Mouse (Mus musculus) heart, postnatal 14 days (tissue): ENCODE results near the gene Rapgef4. TPM values are rescaled to one million over a fixed set of nuclear protein-coding genes. Genes with fewer than 3 reads are reported as not detected.
"Not testable (repeated sequence)": the region's sequence is repeated elsewhere in the genome, so short reads cannot be mapped to it uniquely, and the experiment has no call there.

Source experiments
- DNase-seq, 2 experiments: peaks; one replicate each; pipeline ENCODE4 v3.0.0; 2021 to 2022
- intact Hi-C: fragments of 180-260 bp; cut with DNase I; formaldehyde crosslinking; loops from one replicate; pipeline ENCODE4 v1.15.1; 2025
- total RNA-seq, 2 experiments: library from RNA; stranded (reverse); gene quantifications; 2 replicates each; pipeline ENCODE4 v1.2.3; 2021

The Rapgef4 gene
- total RNA-seq, 2 experiments from 2014 or later = 18.9 to 19.3 TPM

DNA sequence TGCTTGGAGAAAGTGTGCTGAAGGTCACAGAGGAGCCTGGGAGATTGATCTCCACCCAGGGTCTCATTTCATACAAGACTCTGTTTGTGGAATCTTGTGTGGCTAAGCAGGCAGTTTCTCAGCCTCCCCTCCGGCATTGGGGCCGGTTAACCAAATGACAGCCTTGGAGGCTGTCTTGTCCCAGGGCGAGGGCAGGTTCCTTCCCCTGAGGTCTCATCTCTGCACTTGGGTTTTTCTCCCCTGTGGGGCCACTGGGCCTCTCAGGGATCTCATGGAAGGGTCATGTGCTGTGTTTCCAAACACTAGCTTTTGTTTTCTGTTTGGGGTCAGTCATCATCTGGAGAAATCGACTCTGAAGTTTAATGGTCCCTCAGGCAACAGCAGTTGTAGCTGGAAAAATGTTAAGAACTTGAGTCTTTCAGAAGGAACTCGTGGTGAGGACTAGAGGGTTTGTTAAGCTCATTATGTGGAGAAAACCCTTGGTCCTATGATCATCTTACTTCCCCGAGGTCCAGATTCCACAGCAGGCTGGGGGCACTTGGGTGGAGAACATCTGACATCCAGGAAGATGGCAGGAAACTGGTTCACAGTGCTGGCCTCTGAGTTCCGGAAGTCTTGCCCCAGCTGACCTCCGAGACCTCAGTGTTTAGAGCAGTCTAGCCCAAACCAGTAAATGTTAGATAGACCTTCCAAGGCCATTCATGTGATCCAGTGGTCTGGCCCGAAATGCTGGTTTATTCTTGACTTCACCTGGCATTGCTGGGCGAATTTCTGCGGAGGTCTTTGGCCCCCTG lies 75.2 kb downstream of the Rapgef4 start:
- DNase-seq = no peak
- intact Hi-C loops = no loop called here

DNA sequence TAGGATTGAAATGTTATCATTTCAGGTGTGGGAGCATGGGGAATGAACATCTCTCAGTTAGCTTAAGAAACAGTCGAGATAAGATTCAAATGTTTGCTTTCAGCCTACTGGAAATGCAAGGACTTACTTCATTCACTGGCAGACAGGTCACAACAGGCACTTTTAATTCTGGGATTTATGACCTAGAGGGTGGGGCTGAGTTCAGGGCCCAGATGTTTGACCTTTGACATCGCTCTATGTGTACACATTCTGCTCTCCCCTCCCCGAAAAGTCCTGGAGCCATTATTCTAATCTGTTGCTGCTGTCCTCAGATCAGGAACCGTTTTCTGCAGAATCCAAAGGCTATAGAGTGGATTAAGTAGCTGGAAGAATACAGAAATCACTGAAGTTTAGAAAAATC lies 81.9 kb downstream of the Rapgef4 start:
- intact Hi-C loops = no loop called here
- no peak for DNase-seq

DNA sequence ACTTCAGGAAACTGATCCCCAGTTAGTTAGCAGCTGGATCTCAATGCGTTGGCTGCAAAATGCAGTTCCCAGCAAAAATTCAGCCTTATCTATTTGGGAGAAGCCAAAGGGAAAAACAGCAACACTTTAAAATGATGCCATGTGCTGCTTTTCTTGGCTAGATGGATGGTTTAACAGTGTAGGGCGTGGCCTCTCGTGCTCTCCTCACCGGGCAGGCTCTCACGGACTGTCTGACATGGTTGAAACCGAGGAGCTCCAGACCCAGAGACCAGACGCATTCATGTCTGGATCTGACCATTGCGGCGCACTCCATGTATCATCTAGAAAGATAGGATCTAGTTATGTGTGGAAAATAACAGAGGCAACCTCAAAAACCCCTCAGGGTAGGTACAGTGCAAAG lies 87.5 kb downstream of the Rapgef4 start:
- no peak for DNase-seq
- intact Hi-C loops = no loop called here

DNA sequence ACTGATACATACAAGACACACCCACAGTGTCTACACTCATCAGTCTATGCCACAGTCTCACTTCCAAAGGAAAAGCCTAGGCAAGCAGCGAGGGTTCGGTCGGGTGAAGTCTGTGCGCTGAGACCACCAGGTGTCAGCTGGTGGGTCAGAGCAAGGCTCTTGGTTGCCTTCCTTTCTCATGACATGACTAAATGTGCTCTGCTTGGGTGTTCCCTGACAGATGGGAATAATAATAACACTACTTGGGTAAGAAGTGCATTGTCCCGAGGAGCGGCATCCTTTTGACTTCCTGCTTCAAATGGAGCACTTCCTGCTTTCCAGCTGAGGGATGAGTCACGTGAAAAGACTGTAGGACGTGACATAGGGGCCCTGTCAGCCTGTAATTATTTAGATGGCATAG lies 89.0 kb downstream of the Rapgef4 start:
- DNase-seq = peak in 1 of 2 experiments; percentile 10

DNA sequence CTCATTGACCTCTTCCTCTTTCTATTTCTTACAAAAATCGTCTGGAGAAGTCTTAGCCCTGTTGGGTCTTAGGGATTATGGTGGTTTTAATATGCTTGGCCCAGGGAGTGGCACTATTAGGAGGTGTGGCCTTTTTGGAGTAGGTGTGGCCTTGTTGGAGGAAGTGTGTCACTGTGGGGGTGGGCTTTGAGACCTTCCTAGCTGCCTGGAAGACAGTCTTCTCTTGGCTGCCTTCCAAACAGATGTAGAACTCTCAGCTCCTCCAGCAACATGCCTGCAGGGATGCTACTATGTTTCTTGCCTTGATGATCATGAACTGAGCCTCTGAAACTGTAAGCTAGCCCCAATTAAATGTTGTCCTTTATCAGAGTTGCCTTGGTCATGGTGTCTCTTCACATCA lies 92.1 kb downstream of the Rapgef4 start:
- DNase-seq, intact Hi-C loops: not testable (repeated sequence)

More for the DNA sequence above, 89.0 kb downstream of the Rapgef4 start:
- intact Hi-C loops = no loop called here

DNA sequence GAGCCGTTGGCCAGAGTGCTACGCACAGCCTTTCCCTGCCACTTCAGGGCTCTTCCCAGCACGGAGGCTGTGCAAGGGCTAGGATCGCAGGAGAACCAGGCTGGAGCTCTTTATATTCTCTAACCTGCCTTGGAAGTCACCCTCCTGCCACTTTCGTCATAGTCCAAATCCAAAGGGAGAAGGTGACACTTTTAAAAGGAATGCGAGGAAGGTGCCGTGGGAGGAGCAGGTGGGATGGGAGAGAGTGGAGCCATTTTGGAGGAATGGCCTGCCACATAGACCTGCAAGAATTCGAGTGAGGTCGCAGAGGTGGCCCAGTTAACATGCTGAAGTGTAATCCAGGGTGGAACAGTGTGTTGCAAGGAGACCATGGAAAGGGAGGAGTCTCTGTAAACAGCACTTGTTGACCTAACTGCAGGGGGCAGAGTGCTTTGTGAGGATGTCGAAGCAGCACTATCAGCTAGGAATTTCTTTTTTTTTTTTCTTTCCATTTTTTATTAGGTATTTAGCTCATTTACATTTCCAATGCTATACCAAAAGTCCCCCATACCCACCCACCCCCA lies 94.0 kb downstream of the Rapgef4 start:
- intact Hi-C loops = no loop called here

DNA sequence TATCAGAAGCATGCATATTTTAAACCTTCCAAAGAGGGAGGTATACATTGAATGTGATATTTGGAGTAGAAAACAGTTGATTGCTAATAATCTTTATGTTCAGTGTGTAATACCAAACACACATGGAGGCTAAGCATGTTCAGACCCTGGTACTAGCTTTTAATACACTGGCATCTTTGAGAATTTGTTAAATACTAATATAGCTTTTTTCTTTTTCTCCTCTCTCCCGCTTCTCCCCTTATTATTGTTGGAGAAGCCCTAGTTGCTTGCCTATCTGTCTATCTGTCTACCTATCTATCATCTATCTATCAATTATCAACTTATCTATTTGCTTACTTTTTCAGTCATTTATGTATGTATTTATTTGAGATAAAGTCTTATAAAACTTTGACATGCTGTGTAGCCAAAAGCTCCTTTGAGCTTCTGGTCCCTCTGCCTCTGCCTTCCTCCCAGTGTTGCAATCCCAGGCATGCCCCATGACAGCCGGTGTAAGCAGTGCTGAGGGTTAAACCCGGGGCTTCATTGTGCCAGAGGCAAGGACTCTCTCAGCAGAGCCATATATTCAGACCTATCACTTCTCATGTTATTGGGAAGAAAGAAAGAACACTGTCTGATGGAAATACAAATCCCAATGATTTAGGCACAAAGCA lies 96.6 kb downstream of the Rapgef4 start:
- DNase-seq = no peak
- intact Hi-C loops = no loop called here

More for the DNA sequence above, 94.0 kb downstream of the Rapgef4 start:
- DNase-seq = no peak

DNA sequence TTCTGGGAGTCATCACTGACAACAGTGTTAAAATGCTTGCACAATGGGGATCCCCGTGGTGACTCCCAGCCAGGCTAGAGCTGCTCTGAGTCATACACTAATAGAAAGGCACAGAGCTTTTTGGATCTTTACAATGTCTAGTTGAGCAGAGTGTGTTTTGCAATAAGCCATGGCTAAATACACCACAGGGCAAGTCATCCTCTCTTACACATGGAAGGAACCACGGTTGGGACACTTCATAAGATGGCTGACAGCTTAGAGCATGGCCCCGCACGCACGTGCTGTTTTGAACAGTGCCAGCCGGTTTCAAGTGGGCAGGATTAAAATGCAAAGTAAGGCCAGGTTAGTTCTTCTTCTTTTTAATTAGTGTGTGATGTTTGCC lies 97.1 kb downstream of the Rapgef4 start:
- DNase-seq = no peak

DNA sequence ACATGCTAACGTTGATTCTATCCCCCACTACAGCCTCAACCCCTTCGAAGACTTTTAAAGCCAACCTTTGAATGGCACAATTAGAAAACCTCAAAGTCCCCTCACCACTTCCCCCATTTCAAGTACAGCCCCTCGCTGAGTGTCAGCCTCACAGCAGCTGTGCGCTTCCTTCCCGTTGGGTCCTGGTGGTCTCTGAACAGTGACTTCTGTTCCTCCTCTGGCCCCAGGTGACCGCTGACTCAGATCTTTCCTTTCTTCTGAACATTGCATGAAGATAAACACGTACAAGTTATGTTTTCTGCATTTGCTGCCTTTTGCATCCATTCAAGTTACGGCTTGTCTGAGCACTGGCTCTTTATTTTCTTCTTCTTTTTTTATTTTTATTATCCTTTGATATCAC lies 98.1 kb downstream of the Rapgef4 start:
- no peak for DNase-seq

More for the DNA sequence above, 97.1 kb downstream of the Rapgef4 start:
- intact Hi-C loops = no loop called here

DNA sequence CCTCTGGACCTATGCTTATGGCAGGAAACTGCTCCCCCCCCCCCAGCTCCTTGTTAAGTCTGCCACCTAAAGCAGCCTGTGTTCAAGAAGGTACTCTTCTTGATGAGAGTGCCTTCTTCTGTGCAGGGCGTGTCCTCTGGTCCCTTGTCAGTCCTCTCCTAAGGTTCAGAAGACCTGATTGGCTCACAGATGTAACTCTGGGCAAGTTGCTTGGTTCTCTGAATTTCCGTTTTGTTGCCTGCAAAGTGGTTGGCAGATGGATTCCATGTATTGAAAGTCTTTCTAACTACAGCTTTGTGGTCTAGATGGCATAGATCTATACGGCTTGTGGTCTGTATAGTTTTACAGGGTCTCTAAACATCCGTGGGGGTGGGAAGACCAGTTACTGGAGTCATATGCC lies 101.8 kb downstream of the Rapgef4 start:
- DNase-seq = no peak
- intact Hi-C loops = no loop called here

More for the DNA sequence above, 98.1 kb downstream of the Rapgef4 start:
- intact Hi-C loops = no loop called here

DNA sequence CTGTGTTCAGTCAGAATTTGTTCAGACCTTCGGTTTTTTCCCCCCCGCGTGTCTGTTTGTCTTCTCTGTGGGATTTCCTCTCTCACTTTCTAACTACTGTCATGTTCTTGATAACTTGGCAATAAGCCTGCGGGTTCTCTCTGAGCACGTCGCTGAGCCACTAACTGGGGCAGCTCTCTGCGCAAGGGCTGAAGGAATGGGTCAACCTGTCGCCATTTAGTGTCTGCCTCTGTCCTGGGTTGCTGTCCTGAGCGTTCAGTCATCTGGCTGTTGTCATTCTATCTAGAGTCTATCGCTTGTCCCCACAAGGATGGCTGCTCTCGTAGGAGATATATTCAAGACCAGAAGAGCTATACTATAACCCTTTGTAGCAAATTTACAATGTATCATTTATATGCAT lies 107.8 kb downstream of the Rapgef4 start:
- DNase-seq = no peak

DNA sequence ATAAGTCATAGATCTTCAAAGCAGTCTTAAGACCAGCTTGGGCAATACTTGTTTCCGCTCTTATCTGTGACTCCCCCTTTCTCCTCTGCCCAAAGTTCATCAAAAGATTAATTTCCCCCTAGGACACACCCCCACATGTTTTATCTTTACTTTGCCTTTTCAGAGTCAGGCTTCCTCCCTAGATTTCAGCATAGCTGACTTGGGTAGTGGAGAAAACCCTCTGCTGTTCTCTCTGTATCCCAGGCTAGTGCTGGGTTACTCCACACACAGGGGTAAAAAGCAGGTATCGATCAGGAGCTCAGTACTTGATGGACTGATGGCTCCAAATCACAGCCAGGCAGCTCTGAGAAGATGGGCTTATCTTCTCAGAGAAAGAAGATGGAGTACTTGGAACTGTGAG lies 109.0 kb downstream of the Rapgef4 start:
- intact Hi-C loops = loop anchor here (5.0 kb wide), 1 partner anchor 38 kb away; no protein-coding TSS in a partner anchor
- DNase-seq = no peak

More for the DNA sequence above, 107.8 kb downstream of the Rapgef4 start:
- intact Hi-C loops = no loop called here

DNA sequence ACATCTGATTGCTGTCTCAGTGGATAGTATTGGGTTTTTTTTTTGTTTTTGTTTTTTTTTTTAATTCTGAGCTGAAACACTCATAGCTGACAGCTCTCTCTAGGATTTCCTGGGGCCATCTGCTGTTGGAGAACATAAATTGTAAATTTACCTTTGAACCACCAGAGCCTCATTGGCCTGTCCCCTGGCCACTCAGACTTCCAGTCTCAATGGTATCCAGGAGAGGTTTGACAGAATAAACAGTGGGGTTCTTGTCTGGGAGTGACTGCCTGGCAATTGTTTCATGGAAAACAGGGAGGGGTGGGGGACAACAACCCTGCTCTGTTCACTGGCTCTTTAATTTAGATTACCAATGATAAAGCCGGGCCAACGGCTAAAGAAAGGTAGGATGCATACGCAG lies 111.0 kb downstream of the Rapgef4 start:
- DNase-seq = no peak
- intact Hi-C loops = loop anchor here (2.0 to 5.0 kb wide), 2 partner anchors 40 to 53 kb away; no protein-coding TSS in a partner anchor

DNA sequence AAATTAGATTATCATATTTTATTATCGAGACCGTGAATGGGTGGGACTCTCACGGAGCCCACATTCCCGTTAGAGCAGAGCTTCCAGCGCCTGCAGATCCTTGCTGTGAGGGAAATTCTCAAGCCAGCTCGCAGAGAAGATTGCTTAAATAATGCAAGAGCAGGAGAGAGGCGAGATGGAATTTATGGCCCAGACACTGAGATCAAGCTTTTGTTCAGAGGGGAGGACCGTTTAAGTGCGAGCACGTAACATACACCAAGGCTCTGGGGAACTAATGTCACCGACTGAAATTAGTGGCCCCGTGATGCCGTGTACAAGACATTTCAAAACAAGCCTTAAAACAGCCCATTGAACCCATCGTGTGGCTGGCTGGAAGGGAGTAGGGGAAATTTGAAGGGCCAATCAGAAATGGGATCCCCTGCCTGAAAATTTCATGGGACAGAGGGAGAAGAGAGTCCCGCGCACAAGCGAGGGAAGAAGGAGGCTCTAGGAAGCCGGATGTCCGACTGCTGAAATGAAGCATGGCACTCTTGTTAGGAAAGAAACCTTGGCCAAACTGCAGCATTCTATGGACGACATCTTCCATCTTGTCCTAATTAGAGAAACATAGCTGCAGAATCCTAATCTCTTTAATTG lies 112.5 kb downstream of the Rapgef4 start:
- DNase-seq = no peak
- intact Hi-C loops = loop anchor here (2.0 to 5.0 kb wide), 2 partner anchors 41 to 55 kb away; no protein-coding TSS in a partner anchor

DNA sequence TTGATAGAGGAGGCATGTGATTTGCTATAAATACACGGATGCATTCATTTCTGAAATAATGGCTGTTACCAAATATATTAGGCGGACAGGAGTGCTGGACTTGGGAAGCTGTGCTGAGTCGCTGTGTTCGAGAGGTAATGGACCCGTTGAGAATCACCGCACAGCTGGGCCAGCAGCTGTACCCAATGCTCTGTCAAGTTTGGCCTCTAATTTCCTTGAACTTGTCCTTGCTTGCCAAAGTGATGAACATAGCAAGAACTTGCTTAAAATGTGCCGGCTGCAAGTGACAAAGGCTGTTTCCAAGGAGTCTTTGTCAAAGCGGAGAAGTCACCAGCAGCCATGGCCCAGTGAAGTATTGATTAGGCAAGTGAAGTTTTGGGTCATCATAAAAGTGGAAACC lies 113.0 kb downstream of the Rapgef4 start:
- no peak for DNase-seq
- intact Hi-C loops = loop anchor here (5.0 kb wide), 1 partner anchor 42 kb away; no protein-coding TSS in a partner anchor

DNA sequence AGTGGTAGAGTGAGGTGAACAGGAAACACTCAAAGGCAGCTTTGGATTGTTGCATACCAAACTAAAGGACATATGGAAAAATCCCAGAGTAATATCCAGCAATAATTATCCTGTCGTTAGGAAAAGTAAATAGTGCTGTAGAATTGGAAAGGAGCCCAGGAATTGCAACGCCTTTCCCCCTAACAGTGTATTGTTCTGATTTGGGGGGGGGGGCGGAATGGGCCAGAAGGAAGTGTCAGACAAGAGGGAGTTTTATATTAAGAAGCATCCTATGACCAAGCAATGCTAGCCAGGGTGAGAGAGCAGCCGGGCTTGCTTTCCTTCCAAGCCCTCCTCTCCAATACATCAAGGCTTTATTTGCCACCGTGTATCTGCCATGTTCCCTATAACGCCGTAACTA lies 113.4 kb downstream of the Rapgef4 start:
- DNase-seq = no peak
- intact Hi-C loops = loop anchor here (5.0 kb wide), 1 partner anchor 42 kb away; no protein-coding TSS in a partner anchor

DNA sequence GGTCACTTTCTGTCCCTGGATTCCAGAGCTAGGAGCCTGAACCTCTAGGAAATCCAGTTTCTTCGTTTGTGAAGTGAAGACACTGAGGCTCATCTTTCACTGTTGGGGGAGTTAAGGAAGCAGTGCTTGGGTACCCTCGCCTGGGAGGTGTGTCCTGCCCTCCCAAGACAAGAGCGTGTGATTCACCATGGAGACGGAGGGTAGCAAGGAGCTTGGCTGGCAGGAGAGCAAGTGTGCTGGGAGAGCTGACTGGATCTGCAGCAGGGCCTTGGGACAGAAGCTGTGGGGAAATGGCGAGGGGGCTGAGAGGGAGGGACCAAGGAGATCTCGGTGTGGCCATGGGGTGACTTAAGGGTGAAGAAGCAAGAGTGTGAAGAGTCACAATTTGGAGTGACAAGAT lies 114.0 kb downstream of the Rapgef4 start:
- intact Hi-C loops = loop anchor here (1.0 to 5.0 kb wide), 2 partner anchors 54 to 107 kb away; no protein-coding TSS in a partner anchor
- no peak for DNase-seq

DNA sequence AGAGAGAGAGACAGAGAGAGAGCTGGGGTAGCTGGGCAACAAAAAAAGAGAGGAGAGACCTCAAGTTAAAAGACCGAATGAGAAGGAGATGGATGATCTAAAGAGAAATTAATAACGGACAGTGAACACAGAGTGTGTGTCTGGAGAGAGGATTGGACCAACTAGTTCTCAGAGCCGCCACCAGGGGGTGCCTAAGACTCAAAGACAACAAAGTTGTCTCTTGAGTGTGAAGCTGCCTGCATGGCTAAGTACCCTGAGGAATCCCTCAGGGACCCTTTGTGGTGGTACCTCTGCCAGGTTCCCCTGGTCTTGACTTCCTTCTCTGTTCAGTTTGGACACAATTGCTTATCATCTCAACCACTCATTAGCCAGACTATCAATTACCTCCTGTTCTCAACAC lies 115.3 kb downstream of the Rapgef4 start:
- intact Hi-C loops = loop anchor here (5.0 kb wide), 1 partner anchor 106 kb away; no protein-coding TSS in a partner anchor

DNA sequence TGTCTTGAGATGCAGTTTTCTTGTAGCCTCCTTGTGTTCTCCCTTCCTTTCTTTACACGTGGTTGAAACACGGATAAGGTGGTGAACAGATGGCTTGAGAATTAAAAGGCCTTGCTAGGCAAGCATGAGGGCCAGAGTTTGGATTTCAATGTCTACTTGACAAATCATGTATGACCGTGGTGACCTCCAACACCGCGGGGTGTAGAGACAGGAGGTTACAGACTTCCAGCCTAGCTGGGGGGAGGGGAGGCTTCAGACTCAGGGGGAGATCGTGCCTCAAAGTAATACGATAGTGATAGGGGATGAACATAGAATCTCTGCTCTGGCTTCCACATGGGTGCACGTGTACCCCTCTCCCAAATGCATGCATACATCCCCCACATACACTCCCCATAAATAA lies 117.3 kb downstream of the Rapgef4 start:
- DNase-seq = no peak
- intact Hi-C loops = loop anchor here (5.0 kb wide), 1 partner anchor 104 kb away; no protein-coding TSS in a partner anchor

More for the DNA sequence above, 115.3 kb downstream of the Rapgef4 start:
- peak; percentile 63 to 71 for DNase-seq

DNA sequence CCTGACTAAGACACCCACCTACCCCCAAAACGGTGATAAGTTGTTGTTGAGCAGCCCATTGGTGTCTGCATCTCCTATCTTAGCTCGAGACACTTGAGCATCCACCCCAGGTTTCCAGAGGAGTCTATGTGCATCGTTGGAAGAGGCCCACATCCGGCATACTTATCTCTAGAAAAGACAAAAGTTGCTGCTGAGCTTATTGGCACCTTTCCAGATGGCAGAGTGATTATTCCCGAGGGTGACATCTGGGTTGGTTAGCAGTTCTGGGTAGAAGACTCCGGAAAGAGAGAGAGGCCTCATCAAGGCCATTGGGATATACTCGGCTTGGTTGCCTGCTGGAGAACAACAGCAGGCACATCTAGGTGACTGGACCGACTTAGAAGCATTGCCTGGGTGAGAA lies 123.6 kb downstream of the Rapgef4 start:
- intact Hi-C loops = no loop called here
- peak in 1 of 2 experiments; percentile 35 for DNase-seq
